Mouse (Mus musculus) R1 (cell line): Measurements from ENCODE around the gene Itpr1.

Source experiments
- DNase-seq: peaks from one replicate; pipeline ENCODE4 v3.0.0-alpha.2; 2018; ENCODE audit warnings: low read depth, low spot score

The Itpr1 gene

DNA sequence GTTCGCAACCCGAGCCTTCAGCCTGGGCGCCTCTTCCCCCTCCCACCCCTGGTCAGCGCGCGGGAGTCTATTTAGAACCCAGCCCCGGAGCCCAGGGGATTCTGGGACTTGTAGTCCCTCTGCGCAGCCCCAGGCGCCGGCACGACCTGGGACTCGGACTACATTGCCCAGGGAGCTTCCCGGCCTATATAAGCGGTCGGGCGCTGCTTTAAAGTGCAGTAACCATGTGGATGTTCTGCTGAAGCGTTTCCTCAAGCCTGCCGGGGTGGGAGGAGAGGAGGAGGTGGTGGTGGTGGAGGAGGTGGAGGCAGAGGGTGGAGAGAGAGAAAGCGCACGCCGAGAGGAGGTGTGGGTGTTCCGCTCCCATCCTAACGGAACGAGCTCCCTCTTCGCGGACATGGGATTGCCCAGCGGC, at the start of gene Itpr1:
Itpr1 (plus strand) TSS at position 216 of the 415 bp plus-strand sequence.
- DNase-seq: peak; percentile 99

GRCm38 (mm10) chr6:108164935-108165334, 48.0 kb upstream of the Itpr1 start:
- no peak for DNase-seq

DNA sequence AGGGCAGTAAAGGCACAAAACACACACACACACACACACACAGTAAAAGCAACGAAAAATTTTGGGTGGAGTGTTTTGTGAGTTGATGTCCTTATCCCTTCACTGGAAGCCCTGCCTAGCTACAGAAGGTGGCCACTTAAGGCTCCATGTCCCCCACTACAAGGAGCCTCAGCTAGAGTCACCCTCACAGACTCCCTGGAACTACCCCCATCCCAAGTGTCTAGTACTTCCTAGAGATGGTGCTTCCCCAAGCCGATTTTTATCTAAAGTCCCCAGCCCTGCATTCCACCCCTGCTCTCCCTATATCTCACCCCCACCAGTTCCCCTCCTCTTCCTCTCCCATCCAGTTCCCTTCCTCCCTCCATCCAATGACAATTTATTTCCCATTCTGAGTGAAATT, 47.3 kb upstream of the Itpr1 start:
- DNase-seq: no peak

DNA sequence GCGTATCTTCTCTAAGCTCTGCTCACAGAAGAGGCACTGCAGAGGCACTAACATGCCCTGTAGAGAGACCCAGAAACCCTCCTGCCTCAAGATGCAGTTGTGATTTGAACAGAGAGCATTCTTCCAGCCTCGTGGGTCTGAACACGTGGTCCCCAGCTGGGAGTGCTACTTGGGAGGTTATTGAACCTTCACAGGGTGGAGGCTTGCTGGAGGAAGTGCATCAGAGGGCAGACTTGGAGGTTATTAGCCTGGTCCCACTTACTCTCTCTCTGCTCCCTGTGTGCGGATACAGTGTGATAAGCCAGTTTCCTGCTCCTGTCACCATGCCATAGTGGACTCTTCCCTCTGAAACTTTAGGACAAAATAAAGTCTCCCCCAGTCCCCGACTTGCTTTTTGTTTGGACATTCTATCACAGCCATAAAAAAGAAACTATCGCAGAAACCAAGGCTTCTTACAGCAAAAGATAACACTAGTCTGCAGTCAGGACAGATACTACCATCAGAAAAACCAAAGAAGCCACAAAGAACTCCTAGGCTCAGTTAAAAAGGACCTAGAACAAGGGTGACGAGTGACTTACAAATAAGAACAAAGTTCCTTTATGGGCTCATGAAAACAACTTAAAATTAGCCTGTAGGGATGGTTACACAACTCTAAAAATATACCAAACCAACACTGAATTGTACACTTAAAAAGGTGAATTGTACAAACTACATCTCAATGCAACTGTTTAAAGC, 44.8 kb upstream of the Itpr1 start:
- peak; percentile 14 for DNase-seq

DNA sequence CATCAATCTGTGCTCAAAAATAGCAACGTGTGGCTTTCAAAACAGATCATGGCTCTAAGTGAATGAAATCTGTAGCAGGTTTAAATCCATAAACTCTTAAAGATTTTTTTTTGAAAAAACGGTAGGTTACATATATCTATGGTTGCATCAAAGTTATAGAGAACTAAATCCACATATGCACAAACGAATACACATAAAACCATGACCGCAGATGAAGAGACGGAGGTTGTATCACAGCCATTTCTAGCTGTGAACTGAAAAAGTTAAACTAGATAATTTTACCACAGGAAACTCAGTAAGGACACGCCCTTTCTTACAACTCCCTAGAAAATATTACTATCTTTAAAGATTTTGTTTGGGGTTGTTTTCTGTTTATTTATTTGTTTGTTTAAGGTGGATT, 44.2 kb upstream of the Itpr1 start:
- DNase-seq: no peak

DNA sequence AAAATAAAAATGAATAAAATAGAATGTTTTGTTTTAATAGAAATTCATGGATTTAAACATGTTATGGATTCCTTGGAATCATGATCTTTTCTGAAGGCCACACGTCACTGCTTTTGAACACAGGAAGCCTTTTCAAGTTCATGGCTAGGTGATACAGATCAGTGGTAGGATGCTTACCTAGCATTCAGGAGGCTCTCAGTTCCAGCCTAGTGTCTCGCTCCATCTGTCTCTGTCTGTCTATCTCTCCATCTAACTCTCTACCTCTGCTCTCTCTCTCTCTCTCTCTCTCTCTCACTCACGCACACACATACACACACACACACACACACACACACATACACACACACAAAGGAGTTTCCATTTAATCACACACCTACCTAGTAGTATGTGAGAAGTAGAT, 43.4 kb upstream of the Itpr1 start:
- no peak for DNase-seq

DNA sequence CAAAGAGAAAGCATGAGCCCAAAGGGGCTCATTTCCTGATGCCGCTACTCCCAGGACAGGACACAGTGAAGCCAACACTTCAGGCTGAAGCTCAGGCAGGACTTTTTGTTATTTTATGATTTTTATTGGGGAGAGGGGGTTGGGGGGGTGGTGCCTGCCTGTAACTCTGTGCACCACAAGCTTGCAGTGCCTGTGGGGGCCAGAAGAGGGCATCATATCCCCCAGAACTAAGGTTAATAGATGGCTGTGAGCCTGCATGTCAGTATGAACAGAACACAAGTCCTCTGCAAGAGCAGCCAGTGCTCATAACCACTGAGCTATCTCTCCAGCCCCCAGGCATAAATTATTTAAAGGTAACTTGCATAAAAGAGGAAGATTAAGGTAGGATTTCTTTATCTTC, 40.7 kb upstream of the Itpr1 start:
- DNase-seq: peak; percentile 60

DNA sequence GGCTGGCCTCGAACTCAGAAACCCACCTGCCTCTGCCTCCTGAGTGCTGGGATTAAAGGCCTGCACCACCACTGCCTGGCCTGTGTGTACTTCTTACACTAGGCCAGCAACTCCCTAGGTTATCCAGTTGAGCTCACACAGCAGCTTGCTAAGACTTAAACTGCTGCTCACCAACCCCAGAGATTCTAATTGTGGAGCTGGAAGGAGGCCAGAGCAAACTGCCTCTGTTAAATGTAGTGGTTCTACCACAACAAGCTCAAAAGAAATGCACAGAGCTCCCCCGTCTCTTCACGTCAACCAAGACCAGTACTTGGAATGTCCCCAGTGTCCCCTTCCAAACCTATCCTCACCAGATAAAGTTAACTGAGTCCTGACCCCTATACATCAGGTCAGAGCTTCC, 38.7 kb upstream of the Itpr1 start:
- DNase-seq: no peak

GRCm38 (mm10) chr6:108179087-108179486, 33.8 kb upstream of the Itpr1 start:
- DNase-seq: no peak

DNA sequence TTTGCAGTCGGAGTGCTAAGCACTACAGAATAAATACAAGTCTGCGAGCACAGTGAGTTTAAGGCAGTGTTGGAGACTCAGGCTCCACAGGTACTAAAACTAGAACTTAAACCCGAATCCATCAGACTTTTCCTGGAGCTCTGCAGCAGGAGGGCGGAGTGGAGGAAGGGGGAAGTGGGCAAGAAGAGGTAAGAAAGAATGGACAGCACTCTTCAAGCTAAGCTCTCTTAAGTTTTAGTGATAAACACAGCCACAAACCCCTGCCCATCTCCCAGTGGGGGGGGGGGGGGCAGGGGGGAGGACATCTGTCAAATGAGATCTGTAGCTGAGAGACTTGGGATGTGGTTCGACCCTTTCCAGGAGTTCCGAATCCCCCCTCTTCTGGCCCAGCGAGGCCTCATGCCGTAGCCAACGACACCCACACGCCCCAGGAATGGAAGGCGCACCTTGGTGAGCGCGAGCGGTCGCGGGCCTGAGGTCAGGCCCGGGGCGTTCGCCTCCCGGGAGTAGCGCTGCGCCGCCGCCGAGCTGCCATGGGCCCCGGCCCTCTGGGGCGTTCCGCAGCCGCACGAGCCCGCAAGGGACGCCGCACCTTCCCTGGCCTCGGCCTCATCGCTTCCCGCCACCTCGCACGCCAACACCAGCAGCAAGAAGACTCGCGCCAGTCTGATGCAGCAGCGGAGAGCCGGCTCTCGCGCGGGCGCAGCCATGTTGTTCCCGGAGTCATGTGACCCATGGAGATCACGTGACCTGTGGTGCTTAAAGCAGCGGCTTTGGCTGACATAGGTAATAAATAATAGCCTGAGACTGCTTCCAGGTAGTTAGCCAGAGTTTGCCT, 27.8 kb upstream of the Itpr1 start, which contains the start of gene Sumf1:
Sumf1 (minus strand) TSS at position 736 of the 838 bp plus-strand sequence.
- DNase-seq: peak; percentile 92

- DNase-seq: no peak
Measured at GRCm38 (mm10) chr6:108185685-108186009, 27.2 kb upstream of the Itpr1 start.

DNA sequence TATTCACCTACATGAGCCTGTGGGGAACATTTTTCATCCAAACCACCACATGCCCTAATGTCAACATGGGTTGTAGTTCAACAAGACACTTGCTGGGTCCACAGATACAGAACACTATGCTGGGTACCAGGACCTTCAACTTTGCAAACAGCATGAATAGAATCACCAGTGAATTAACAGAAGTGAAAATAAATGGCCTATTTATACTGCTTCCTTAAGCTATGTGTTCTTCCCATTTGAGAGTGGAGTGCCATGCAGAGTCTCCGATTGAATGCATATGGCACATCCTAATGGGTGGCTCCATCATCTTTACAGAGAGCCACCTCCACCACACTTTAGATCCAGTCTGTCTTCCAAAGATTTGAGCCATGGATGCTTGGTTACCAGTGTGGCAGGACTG, 22.2 kb upstream of the Itpr1 start:
- DNase-seq: no peak

DNA sequence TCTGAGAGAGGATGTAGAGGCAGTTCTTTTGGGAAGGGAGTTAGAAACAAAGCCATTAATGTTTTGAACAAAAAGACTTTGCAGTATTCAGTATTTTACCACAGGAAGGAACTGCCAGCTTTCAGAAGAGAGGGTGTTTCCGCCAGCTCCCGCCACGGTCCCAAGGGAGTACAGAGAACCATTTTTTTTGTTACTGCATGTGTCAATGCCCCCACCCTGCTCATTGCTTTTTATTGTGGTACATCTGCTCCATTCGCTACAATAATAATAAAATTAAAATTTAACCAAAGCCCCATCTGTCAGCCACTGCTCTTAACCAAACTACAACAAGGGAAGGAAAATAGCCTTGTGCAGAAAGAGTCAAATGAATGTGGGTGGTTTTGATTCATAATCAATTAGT, 20.3 kb upstream of the Itpr1 start:
- no peak for DNase-seq

DNA sequence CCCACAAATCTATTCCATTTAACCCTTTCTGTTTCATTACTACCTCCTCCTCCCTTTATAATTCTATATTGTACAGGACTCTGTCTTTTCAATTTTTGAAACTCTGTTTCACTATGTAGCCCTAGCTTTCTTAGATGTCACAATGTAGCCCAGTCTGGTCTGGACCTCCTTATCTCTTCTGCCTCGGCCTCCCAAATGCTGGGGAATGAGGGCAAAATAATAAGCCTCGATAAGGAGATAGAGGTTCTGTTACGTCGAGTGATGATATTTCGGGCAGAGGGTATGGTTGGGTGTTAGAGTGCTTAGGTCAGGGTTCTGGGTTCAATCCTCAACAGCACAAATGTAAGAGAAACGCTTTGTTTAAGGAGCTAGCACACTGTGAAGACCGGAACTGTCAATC, 16.2 kb upstream of the Itpr1 start:
- DNase-seq: no peak

DNA sequence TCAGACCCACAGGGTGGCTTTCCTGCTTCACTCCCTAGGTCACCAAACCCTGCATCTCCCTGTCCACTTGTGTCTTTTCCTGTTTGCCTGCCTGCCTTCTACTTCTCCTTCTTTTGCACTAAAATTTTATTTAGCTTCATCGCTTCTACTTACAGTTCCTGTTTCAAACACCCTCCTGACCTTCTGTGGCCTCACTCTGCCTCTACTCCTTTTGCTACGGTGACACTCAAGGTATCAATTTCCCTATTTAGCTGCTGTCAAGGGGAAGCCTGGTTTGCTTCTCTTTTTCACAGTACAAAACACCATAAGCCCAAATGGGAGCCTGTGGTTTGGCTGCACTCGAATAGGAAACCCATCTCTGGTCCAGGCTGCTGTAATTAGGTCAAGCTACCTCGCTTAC, 15.8 kb upstream of the Itpr1 start:
- DNase-seq: no peak

DNA sequence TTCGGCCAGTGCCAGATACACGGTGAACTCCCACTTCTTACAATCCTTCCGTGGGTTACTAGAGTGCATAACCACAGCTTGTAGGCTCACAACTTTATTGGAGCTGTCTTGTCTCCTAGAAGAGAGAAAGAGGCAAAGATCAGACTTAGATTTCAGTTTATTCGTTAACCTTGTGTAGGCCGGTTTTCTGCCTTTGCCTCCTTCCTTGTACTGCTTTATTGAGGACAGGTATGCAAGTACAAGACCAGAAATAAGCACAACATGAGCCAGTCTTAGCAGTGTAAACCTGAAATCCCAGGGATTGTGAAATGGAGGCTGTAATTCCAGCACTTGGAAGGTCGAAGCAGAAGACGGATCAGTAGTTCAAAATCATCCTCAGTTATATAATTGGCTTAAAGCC, 14.6 kb upstream of the Itpr1 start:
- no peak for DNase-seq

DNA sequence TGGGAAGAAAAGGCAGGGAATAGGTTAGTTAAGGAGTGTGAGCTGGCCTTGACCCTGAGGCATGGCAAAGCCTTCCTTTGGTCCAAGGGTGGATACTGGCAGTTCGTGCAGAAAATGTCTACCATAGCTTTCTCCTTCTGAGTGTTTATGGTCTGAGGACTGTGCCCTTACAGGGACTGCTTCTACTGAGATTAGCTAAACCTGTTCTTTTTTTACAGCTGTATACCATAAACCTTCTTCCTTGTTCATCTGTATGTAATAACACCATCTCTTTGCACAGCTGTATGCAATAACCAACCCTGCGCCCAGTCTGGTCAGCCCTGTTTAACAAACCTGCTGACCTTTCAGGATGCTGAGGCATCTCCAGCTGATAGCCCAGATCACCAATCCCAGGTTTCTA, 8.6 kb upstream of the Itpr1 start:
- DNase-seq: no peak

GRCm38 (mm10) chr6:108206145-108206544, 6.8 kb upstream of the Itpr1 start:
- DNase-seq: no peak

DNA sequence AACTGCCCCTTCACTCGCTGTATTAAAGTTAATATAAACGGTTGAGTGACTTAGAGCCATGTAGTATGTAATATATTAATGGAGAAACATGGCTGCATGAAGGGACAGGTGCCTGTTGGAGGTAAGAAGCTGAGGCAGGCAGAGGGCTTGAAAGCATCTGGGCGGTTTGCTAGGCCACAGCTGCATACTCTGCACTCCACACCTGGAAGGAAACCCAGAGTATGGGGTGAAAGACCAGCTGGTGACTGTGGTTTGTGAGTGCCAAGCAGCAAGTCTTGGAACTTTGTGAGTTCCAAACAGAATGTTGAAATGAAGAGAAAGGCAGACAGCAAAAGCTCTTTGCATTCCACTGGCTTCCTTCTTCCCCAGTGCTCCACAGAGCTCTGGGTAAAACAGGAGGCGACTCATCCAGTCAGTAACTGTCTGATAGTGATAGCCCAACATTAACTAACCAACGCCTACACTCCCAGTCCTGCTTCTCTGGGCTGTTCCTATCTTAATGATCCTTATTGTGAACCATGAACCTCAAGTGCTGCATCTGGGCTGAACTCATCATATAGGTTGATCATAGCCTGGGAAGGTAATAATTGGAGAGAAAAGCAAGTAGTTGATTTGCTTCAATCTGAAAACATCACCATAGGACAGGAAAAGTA, 5.9 kb upstream of the Itpr1 start:
- DNase-seq: no peak

DNA sequence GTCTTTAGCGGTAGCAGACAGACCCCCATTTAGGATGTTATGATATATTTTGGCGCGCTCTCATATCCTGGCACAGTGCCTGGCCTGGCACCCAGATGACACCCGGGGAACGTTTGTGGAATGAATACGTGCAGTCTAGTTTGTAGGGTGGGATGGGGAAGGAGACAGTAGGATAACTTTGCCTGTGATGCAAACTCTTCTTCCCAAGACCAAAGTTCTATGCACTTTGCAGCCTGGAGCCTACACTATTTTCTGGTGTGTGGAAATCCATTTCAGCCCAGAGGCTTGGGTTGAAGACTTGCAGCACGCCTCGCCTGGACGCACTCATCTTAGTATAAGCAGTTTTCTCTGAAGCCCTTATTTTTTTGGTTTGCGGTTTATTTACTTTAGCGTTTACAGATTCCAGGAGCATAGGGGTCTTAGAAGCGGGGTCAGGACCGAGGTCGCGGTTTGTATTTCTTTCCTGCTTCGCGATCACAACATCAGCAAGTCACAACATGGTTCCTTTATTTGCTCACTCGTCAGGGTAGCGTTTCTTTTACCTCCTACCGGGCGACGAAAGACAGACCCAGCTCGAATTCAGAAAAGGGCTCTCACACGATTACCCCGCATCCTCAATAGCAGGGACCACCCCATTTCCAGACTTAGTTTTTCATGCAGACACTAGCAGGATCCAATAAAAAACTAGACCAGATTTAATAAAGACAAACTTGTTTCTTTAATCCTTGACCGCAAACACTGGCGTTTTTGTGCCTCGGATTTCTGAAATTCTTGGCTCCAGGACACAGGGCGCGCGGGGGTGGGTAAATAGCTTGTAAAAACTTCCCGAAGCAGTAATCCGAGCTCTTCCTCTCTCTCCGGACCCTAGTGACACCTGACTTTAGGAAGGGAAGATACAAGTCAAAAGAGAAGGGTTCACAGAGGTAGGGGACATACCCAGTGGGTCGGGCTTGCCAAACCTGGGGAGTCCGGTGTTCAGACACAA, 708 bp upstream of the Itpr1 start:
- peak; percentile 64 for DNase-seq
